21 mouse cellular contexts compared by ENCODE assay signal in genomic region chr6:71088992-71089391, GRCm38 (mm10). TPM values are rescaled to one million over a fixed set of nuclear protein-coding genes. Genes with fewer than 3 reads are reported as not detected.
DNase-seq lines count a peak whose midpoint lies in the region; ATAC-seq and TF ChIP-seq lines count a peak whose summit lies in the region.
"Had no signal": no experiment of that assay in that cellular context is flagged by ENCODE, and none has a peak within 500 bp of the region (broad histone marks: within the 10 kb centered on the region; RNA-seq: fewer than 3 reads in every experiment).

No protein-coding gene starts in this region.

- H3K4me1 ChIP-seq in kidney, embryonic 15.5 days: 0 out of 2 replicates have a peak, but pooled peaks cover 4% of the 10 kb centered on the region
- H3K4me1 ChIP-seq in lung, embryonic 14.5 days (ENCODE audit: insufficient read depth): 0 out of 2 replicates have a peak, but pooled peaks cover 2% of the 10 kb centered on the region
- H3K4me1 ChIP-seq in CH12.LX (ENCODE audit: control insufficient read depth in 1 of 2, insufficient read depth in 2 of 2): peaks cover 15 to 19% of the 10 kb centered on the region in 2 experiments
- no peaks in the 10 kb centered on the region for H3K4me1 ChIP-seq in intestine, postnatal 0 days (replicated peaks; ENCODE audit: control insufficient read depth, insufficient read depth, low read length)
- H3K4me1 ChIP-seq: embryonic facial prominence, embryonic 12.5 days; heart, embryonic 10.5 days; heart, embryonic 15.5 days; hindbrain, embryonic 13.5 days had no signal

- no peaks in the 10 kb centered on the region for H3K36me3 ChIP-seq in kidney, embryonic 15.5 days
- no peaks in the 10 kb centered on the region for H3K36me3 ChIP-seq in lung, embryonic 14.5 days (ENCODE audit: insufficient read depth)
- no peaks in the 10 kb centered on the region for H3K36me3 ChIP-seq in CH12.LX (replicated peaks in 1 of 2; ENCODE audit: control insufficient read depth in 1 of 2, insufficient read depth in 1 of 2, low read length in 1 of 2)
- no peaks in the 10 kb centered on the region for H3K36me3 ChIP-seq in intestine, postnatal 0 days (ENCODE audit: control insufficient read depth, insufficient read depth)
- H3K36me3 ChIP-seq: embryonic facial prominence, embryonic 12.5 days; heart, embryonic 10.5 days; heart, embryonic 15.5 days; hindbrain, embryonic 13.5 days had no signal

- dilution Hi-C loops in CH12.LX (cut with MboI; ENCODE audit: extremely low pct_ligation_motif_present, extremely low pct_unique_long_range_greater_than_20kb, low sequenced_read_pairs): no loop called here

- H3K27me3 ChIP-seq in kidney, embryonic 15.5 days: no peaks in the 10 kb centered on the region
- H3K27me3 ChIP-seq in lung, embryonic 14.5 days (ENCODE audit: insufficient read depth, low read length): no peaks in the 10 kb centered on the region
- H3K27me3 ChIP-seq in CH12.LX (replicated peaks): no peaks in the 10 kb centered on the region
- H3K27me3 ChIP-seq in intestine, postnatal 0 days (replicated peaks; ENCODE audit: control insufficient read depth, insufficient read depth, low read length): no peaks in the 10 kb centered on the region
- H3K27me3 ChIP-seq: embryonic facial prominence, embryonic 12.5 days; heart, embryonic 15.5 days; hindbrain, embryonic 13.5 days had no signal

- no peak for TF ChIP-seq RAD21 in CH12.LX (IDR thresholded peaks at IDR 0.05; ENCODE audit: low read depth, low read length)

- in situ Hi-C loops in CH12.LX (cut with MboI; ENCODE audit: low pct_ligation_motif_present, low pct_unique_long_range_greater_than_20kb, low sequenced_read_pairs): no loop called here

- no peak overlapping the region for H3K9ac ChIP-seq in kidney, embryonic 15.5 days
- H3K9ac ChIP-seq in lung, embryonic 14.5 days: no peak overlapping the region
- no peak overlapping the region for H3K9ac ChIP-seq in CH12.LX (ENCODE audit: insufficient read depth, low read depth)
- no peak overlapping the region for H3K9ac ChIP-seq in intestine, postnatal 0 days (ENCODE audit: low read depth, low read length)
- H3K9ac ChIP-seq: embryonic facial prominence, embryonic 12.5 days; heart, embryonic 15.5 days; hindbrain, embryonic 13.5 days had no signal

- 50% methylated on average over 4 of the region's 4 CpGs for WGBS in kidney, embryonic 15.5 days
- 47% methylated on average over 4 of the region's 4 CpGs for WGBS in lung, embryonic 14.5 days
- WGBS in intestine, postnatal 0 days: 55% methylated on average over 4 of the region's 4 CpGs

- TF ChIP-seq POLR2A in CH12.LX (IDR thresholded peaks at IDR 0.05; ENCODE audit: low read depth, low read length): no peak

- H3K4me3 ChIP-seq in kidney, embryonic 15.5 days (replicated peaks): no peak overlapping the region
- H3K4me3 ChIP-seq in lung, embryonic 14.5 days (ENCODE audit: low read depth, low read length): no peak overlapping the region
- no peak overlapping the region for H3K4me3 ChIP-seq in CH12.LX (replicated peaks in 1 of 3; ENCODE audit: low read depth in 2 of 3, low read length in 2 of 3, poor library complexity in 1 of 3)
- H3K4me3 ChIP-seq in intestine, postnatal 0 days (ENCODE audit: low read depth, low read length): no peak overlapping the region
- H3K4me3 ChIP-seq: embryonic facial prominence, embryonic 12.5 days; heart, embryonic 10.5 days; heart, embryonic 15.5 days; hindbrain, embryonic 13.5 days had no signal

- no peaks in the 10 kb centered on the region for H3K9me3 ChIP-seq in kidney, embryonic 15.5 days (replicated peaks)
- no peaks in the 10 kb centered on the region for H3K9me3 ChIP-seq in lung, embryonic 14.5 days (ENCODE audit: low read depth, low read length)
- peaks cover 4% of the 10 kb centered on the region for H3K9me3 ChIP-seq in CH12.LX (replicated peaks; ENCODE audit: low read length)
- H3K9me3 ChIP-seq in intestine, postnatal 0 days (ENCODE audit: control insufficient read depth): no peaks in the 10 kb centered on the region
- H3K9me3 ChIP-seq: embryonic facial prominence, embryonic 12.5 days; heart, embryonic 10.5 days; heart, embryonic 15.5 days; hindbrain, embryonic 13.5 days had no signal

- ATAC-seq in kidney, embryonic 15.5 days (replicated peaks; ENCODE audit: low FRiP score): 0 out of 2 replicates have a peak, but pooled peaks have one; percentile 56
- ATAC-seq in lung, embryonic 14.5 days (ENCODE audit: insufficient read depth): no peak
- no peak for ATAC-seq in intestine, postnatal 0 days
- ATAC-seq: activated CD4-positive, CD25-positive, alpha-beta regulatory T cell, adult 4 months; CD4-positive, CD25-positive, alpha-beta regulatory T cell, adult 4 months; forebrain, embryonic 16.5 days; hindbrain, postnatal 0 days had no signal

- no peak for DNase-seq in kidney, postnatal 25 days
- peak; percentile 29 for DNase-seq in lung, embryonic 14.5 days
- no peak for DNase-seq in lung, postnatal 4 days
- DNase-seq in CH12.LX (ENCODE audit: extremely low read depth): peak; percentile 47
- DNase-seq: adrenal gland, postnatal 14 days; B cell, adult 2 months; cerebellum, adult 11-12 months; cerebellum, adult 9-10 months; cerebellum, postnatal 25 days; gastrocnemius, postnatal 10 days; heart, postnatal 14 days had no signal

- TF ChIP-seq CTCF in lung, embryonic 14.5 days (IDR thresholded peaks at IDR 0.05; ENCODE audit: low read depth): no peak
- no peak for TF ChIP-seq CTCF in CH12.LX (conservative IDR thresholded peaks at IDR 0.05 in 1 of 2, IDR thresholded peaks at IDR 0.05 in 1 of 2; ENCODE audit: low read depth in 2 of 2, low read length in 2 of 2)
- TF ChIP-seq CTCF in intestine, postnatal 0 days (IDR thresholded peaks at IDR 0.05; ENCODE audit: low read depth): no peak

- H3K4me2 ChIP-seq in kidney, embryonic 15.5 days: no peak overlapping the region
- no peak overlapping the region for H3K4me2 ChIP-seq in lung, embryonic 14.5 days
- peak overlapping the region; percentile 53 for H3K4me2 ChIP-seq in CH12.LX (ENCODE audit: insufficient read depth, low read depth, poor library complexity, severe bottlenecking)
- H3K4me2 ChIP-seq in intestine, postnatal 0 days (replicated peaks; ENCODE audit: low read depth): no peak overlapping the region
- H3K4me2 ChIP-seq: embryonic facial prominence, embryonic 12.5 days; heart, embryonic 15.5 days; hindbrain, embryonic 13.5 days had no signal

- H3K79me2 ChIP-seq in CH12.LX (replicated peaks; ENCODE audit: control insufficient read depth, extremely low read depth, insufficient read depth, poor library complexity, severe bottlenecking): no peaks in the 10 kb centered on the region

- peak overlapping the region; percentile 62; the same call in 1 of the 2 replicates for H3K27ac ChIP-seq in kidney, embryonic 15.5 days
- H3K27ac ChIP-seq in lung, embryonic 14.5 days (ENCODE audit: low read depth): no peak overlapping the region
- H3K27ac ChIP-seq in CH12.LX (ENCODE audit: insufficient read depth, low read depth): no peak overlapping the region
- H3K27ac ChIP-seq in intestine, postnatal 0 days (ENCODE audit: low read depth, low read length): no peak overlapping the region
- H3K27ac ChIP-seq: embryonic facial prominence, embryonic 12.5 days; heart, embryonic 10.5 days; heart, embryonic 15.5 days; hindbrain, embryonic 13.5 days; hindbrain, postnatal 0 days had no signal

- TF ChIP-seq EP300 in CH12.LX (IDR thresholded peaks at IDR 0.05; ENCODE audit: low read length): peak; percentile 80

TF ChIP-seq in CH12.LX, 34 proteins besides CTCF, POLR2A, EP300 and RAD21 (continues in another document):
- no peak for TF ChIP-seq ZMIZ1 (IDR thresholded peaks at IDR 0.05; ENCODE audit: low read depth, low read length)
- 0 out of 2 replicates have a peak, but pooled peaks have one; percentile 10 for TF ChIP-seq SIN3A (IDR thresholded peaks at IDR 0.05; ENCODE audit: low read length)
- 0 out of 2 replicates have a peak, but pooled peaks have one; percentile 14 for TF ChIP-seq MXI1 (IDR thresholded peaks at IDR 0.05; ENCODE audit: low read depth, low read length)
- TF ChIP-seq ETS1 (conservative IDR thresholded peaks at IDR 0.05; ENCODE audit: low read depth, low read length): peak; percentile 90
- peak; percentile 50; the same call in 1 of the 2 replicates for TF ChIP-seq MEF2A (IDR thresholded peaks at IDR 0.05; ENCODE audit: borderline replicate concordance, low read depth, low read length)
- peak; percentile 58; the same call in 1 of the 2 replicates for TF ChIP-seq ELF1 (IDR thresholded peaks at IDR 0.05; ENCODE audit: low read depth, low read length)
- peak; percentile 70; the same call in 1 of the 2 replicates for TF ChIP-seq IRF4 (IDR thresholded peaks at IDR 0.05; ENCODE audit: low read depth, low read length)
- no peak for TF ChIP-seq USF2 (conservative IDR thresholded peaks at IDR 0.05; ENCODE audit: low read depth, low read length)
- TF ChIP-seq CHD1 (IDR thresholded peaks at IDR 0.05; ENCODE audit: low read depth, low read length): peak; percentile 66; the same call in 1 of the 2 replicates
- 0 out of 2 replicates have a peak, but pooled peaks have one; percentile 11 for TF ChIP-seq CHD2 (IDR thresholded peaks at IDR 0.05; ENCODE audit: low read length)
- peak; percentile 51; the same call in 1 of the 2 replicates for TF ChIP-seq TCF12 (IDR thresholded peaks at IDR 0.05; ENCODE audit: low read depth, low read length)
- TF ChIP-seq SMC3 (IDR thresholded peaks at IDR 0.05; ENCODE audit: low read depth, low read length): no peak
- TF ChIP-seq HCFC1 (IDR thresholded peaks at IDR 0.05; ENCODE audit: low read depth, low read length): 0 out of 2 replicates have a peak, but pooled peaks have one; percentile 4
- no peak for TF ChIP-seq ZNF384 (IDR thresholded peaks at IDR 0.05; ENCODE audit: low read depth, low read length)
- no peak for TF ChIP-seq POLR2AphosphoS2 (IDR thresholded peaks at IDR 0.05; ENCODE audit: low read depth, low read length)
- no peak for TF ChIP-seq MAX (IDR thresholded peaks at IDR 0.05; ENCODE audit: low read length)
- peak; percentile 84 for TF ChIP-seq JUN (IDR thresholded peaks at IDR 0.05; ENCODE audit: insufficient read depth, low read depth, low read length)
- TF ChIP-seq GABPA (IDR thresholded peaks at IDR 0.05; ENCODE audit: insufficient replicate concordance, low read depth, low read length): no peak
- peak; percentile 50; the same call in 1 of the 2 replicates for TF ChIP-seq JUND (conservative IDR thresholded peaks at IDR 0.05; ENCODE audit: low read depth, low read length)
- no peak for TF ChIP-seq E2F4 (IDR thresholded peaks at IDR 0.05; ENCODE audit: insufficient replicate concordance, low read depth, low read length)

RNA-seq across cellular contexts. Expression of gene Thnsl2, which starts 55.2 kb away (rescaled TPM):
- polyA plus RNA-seq in kidney, embryonic 15.5 days (2015; fragmentation: Nextera tagmentation; extraction: Ambion mirVana): 36.7 and 39.9 TPM in 2 replicates
- 6.9 and 7.5 TPM in 2 replicates for polyA plus RNA-seq in lung, embryonic 14.5 days (2014; fragmentation: Nextera tagmentation; extraction: Ambion mirVana)
- total RNA-seq in CH12.LX (2012; rRNA removed) (not detected in 2 replicates), CH12.LX (2014; rRNA removed) (not detected in 2 replicates)
- not detected in 2 replicates for polyA plus RNA-seq in CH12.LX (2012; ENCODE audit: insufficient read length, low read depth)
- 55.8 and 68.8 TPM in 2 replicates for polyA plus RNA-seq in intestine, postnatal 0 days (2015; fragmentation: Nextera tagmentation; extraction: Ambion mirVana)

Comparison
In these comparisons a context has a peak if more than half of its experiments do, and no peak if none do; other contexts are left out.
1. DNase-seq: peak in lung, embryonic 14.5 days (single experiment) and CH12.LX (single experiment); none in kidney, postnatal 25 days (0 of 2) and lung, postnatal 4 days (0 of 2).